Mouse (Mus musculus) embryo, embryonic 9.5 days (tissue): ENCODE measurements around the gene Nme9.

Experiments used
- DNase-seq: peaks from one replicate; pipeline ENCODE4 v3.0.0-alpha.2; 2017; ENCODE audit errors: extremely low spot score

Nme9 gene

DNA sequence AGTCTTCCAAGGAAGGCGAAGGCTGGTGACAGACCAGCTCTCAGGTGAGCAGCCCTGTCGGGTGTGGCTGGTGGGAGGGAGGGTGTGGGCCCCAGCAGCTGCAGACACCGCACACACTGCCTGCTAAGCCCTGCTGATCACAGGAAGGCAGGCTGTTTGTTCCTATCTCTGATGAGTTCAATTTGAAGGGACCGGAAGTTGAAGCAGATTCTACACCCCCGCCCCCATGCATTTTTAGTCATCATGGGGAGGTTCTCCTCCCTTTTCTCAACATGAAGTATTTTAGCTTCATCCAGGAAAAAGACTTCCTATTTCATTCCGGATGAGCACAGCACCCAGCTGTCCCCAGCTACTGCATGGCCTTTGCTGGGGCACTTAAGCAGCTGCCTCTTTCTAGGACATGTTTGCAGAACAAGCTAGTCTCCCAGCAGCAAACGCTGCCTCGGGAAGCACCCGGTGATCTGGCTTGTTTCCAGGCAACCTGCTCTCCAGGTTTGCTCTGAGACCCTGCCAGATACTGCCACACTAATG is 28.0 kb downstream of the Nme9 start:
- DNase-seq, result no peak

DNA sequence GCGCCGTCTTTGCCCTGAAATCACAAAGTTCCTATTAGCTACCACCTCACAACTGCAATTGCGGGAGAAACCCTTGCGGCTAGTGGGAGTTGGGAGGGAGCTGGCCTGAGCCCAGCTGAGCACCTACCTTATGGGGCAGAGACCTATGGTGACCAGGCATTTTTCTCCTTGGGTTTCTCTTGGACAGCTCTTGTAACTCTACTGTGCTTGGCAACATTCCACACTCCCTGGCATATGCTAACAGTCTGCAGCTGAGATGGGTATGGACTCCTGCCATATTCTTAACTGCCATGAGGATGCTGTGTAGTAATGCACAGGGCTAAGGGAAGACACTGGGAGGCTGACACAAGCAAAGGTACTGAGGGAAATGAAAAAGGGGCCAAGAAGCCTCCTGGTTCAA is 29.5 kb downstream of the Nme9 start:
- DNase-seq, result no peak

DNA sequence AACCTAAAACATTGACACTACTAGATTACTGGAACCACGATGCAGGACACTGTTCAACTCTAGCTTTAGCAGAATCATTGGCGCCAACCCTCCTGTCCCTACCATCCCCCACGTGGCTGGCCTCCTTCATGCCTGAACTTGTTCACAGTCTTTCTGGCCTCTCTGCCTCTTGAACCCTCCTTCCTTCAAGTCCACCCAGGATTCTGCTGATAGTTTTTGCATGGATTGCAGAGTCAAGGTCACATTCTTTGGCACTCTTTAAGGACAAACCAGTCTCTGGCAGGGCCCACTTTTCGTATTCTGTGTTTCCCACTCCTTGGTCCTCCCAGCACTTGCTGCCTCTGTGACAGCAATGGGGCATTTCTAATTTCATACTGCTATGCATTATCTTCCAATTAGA is 31.9 kb downstream of the Nme9 start:
- DNase-seq, result no peak

DNA sequence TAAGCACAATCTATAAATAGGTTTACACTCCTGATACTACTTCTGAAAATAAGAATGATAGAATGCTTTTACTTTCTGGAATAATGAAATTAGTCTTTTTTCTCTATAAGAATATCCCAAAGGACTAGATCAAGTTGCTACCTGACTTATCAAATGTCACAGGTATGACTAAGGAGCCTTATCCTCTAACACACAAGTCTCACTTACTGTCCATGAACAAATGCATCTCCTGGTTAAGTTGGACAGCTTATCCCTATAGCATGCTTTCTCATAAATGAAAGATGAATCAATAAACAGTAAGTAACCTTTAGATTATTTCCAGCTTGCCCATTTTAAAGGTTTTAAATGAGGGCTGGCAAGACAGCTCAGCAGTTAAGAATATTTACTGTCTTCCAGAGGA is 33.4 kb downstream of the Nme9 start:
- no peak for DNase-seq

DNA sequence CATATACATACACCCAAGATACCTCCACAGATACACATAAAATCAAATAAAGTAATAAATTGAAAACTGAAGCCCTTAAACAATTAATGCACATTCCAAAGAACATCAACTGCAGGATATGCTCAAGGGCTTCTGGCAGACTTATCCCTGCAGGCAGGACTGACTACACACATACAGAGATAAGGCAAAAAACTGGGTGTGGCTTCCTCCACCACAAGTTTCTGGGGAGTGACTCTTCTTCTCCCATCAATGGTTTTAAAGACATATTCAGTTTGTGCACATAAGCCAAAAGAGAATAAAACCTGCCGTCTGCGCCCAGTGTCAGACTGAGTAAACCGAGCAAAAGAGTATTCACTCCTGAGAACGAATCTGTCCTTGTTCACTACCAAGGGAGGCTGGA is 33.9 kb downstream of the Nme9 start:
- DNase-seq, result no peak

DNA sequence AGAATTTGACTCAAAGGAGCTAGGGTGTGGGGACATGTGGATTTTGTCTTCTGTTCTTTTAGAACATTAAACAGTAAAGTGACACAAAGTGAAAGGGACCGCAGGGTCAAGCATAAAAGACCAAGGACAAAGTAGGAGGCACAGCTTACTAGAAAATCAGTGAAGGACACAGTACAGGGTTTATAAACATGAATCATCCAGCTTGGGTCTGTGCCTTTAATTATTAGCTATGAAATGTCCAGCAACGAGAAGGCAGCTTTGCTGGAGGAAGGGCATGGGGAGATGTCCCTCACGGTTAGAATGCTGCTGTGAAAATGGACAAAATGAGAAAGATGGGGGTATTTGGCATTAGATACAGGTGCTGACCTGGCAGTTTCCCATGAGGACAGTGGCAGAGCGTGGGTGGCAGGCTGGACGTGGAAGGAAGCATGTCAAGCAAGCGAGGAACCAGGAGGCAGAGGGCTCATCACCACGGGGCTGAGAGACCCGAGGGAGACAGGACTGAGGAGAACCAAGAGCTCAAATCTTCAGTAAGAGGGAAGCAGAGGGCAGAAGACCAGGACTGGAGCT is 35.9 kb downstream of the Nme9 start:
- DNase-seq, result no peak

DNA sequence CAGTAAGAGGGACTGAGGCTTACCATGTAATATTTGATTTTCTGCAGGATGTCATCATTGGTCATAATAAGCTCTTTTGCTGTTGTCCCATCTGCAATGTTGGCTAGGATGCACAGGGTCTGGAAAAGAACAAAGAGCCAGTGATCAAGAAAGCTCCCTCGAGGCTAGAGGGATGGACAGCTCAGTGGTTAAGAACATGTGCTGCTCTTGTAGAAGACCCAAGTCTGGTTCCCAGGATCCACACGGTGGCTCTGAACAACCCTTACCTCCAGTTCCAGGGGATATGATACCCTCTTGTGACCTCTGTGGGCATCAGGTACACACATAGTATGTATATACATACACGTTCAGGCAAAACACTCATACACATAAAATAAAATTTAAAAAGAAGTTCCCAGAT is 36.6 kb downstream of the Nme9 start:
- DNase-seq, result no peak

DNA sequence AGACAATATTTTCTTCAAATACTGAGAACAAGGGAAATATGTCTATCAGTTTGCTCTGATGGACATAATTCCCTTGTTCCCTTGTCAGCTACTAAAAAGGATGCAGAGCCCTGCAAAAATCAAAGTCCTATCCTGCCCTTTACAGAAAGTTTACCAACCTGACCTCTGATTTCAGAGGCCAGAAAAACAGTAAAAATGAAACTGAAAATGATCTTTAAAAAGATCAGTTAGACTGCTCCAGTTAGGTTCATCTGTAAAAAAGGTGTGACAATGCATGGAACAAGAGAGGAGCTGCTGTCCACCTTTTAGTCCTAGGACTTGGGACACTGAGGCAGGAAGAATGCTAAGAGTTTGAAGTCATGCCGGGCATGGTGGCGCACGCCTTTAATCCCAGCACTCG is 39.8 kb downstream of the Nme9 start:
- DNase-seq, result no peak

DNA sequence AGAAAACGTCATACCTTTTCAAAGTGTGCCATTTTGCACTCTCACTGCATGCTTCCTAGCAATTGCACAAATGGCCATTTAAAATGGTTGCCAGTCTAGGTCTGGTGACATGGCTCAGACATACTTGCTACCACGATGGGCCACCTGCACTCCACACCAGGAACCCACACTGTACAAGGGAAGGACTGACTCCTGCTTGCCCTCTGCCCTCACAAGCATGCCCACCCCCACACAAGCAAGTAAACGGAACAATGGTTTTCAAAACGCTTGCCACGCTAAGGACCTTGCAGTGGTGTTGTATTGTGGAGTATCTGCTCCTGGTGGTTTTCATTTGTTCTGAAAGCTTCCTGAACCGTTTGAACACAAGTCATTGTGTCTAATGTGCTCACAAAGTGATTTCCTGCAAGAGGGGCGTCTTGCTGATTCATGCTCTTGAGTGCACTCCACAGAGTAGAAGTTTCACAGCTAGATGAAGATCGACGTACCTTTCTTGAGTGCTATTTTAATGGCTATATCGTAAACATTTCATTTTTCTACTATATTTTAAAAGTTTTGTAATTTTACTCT is 41.4 kb downstream of the Nme9 start:
- DNase-seq, result no peak

DNA sequence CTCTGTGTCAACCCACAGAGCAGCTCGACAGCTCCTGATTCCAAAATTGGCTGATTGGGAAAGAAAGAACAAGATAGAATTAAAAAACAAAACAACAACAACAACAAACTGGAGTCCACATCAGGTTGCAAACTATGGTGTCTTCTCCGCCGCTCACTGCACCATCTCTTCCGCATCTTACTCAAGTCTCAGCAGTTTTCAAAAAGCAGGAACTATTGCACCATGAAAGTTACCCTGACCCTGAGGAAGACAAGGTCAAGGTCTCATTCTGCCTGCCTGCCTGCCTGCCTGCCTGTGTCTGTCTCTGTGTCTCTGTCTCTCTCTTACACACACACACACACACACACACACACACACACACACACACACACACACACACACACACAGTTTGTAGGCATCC is 48.1 kb downstream of the Nme9 start:
- no peak for DNase-seq

DNA sequence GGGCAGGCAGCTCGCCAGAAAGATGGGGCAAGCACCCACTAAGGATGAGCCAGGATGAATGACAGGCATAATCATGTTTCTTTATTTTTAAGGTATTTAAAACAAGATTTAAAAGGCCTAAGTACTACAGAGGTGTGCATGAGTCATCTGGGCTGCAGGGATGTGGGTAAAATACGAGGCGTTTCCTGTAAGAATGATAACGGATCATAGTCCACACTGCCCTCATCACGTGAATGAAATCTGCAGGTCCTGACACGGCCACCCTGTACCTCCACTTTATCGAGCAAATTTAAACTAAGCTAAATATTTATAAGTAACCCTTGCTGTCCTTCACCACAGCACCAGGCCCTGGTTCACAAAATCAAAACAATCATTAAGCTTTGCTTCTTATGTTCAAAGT is 54.6 kb downstream of the Nme9 start:
- DNase-seq, result no peak
